Mouse (Mus musculus) ES-E14 (cell line): Measurements from ENCODE around the gene Anks1b.

Experiments used
- CHD2 ChIP-seq: IDR thresholded peaks from 2 replicates; pipeline ENCODE4 v1.6.1; 2014; ENCODE audit warnings: mild to moderate bottlenecking, low read depth, low read length, inconsistent platforms
- HCFC1 ChIP-seq: IDR thresholded peaks from 2 replicates; pipeline ENCODE4 v1.6.1; 2012; ENCODE audit warnings: low read length, inconsistent platforms, borderline replicate concordance; ENCODE audit not compliant: insufficient read depth
- MAFK ChIP-seq: IDR thresholded peaks from 2 replicates; pipeline ENCODE4 v1.6.1; 2014; ENCODE audit warnings: mild to moderate bottlenecking, low read depth, low read length, inconsistent platforms; ENCODE audit not compliant: insufficient read depth
- ZNF384 ChIP-seq: IDR thresholded peaks from 2 replicates; pipeline ENCODE4 v1.6.1; 2012; ENCODE audit warnings: low read depth, low read length, inconsistent platforms

DNA sequence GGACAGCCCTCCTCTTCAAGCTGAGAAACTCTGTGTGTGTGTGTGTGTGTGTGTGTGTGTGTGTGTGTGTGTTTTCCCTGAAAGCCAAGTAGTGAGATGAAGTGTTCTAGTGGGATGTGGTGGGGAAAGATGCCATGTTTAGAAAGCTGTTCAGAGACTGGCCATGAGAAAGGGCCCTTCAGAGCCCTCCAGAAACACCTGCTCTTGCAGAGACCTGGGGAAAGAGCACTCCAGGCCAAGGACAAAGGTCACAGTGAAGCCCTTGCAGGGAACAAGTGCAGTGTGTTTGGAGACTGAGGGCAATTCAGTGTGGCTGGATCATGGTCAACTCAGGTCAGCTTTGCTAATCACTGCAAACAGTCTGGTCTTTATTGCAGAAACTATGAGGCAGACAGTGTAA lies 961.9 kb downstream of the Anks1b start:
- TF ChIP-seq ZNF384 (no peak), CHD2 (no peak), MAFK (no peak), HCFC1 (no peak)
